Mouse (Mus musculus) liver, embryonic 14.5 days (tissue): ENCODE data around the gene Lias.

ENCODE experiments used
- CTCF ChIP-seq: IDR thresholded peaks from 2 replicates; pipeline ENCODE4 v1.5.1; 2016; ENCODE audit warnings: antibody characterized with exemption, low read depth, control low read depth
- EP300 ChIP-seq: IDR thresholded peaks from 2 replicates; pipeline ENCODE4 v1.6.1; 2016; ENCODE audit warnings: antibody characterized with exemption, low read depth

DNA sequence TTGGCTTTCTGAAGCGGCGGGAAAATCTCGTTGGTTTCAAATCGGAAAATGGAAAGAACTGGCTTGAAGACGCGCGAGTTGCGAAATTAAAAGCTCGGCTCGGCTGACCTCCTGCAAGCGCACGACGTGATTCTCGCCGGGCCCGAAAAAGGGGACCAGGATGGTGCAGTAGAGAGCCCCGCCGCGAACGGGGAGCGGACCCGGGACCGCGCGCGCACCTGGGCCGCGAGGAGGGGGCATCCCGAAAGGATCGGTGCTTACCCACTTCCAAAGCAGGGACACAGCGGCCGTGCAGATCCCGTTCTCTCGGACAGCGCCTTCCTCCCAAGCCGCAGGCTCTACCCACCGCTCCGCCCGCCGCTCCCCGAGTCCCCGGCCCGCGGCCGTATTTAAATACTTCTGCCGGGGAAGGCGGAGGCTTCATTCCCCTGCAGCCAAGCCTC, 44.1 kb downstream of the Lias start:
- TF ChIP-seq CTCF (no peak), EP300 (no peak)
